Mouse (Mus musculus) forebrain, embryonic 12.5 days (tissue): ENCODE data around the gene Entr1. TPM values are rescaled to one million over a fixed set of nuclear protein-coding genes. Genes with fewer than 3 reads are reported as not detected.

ENCODE experiments used
- ATAC-seq: fragments of 200-750 bp; cut with Nextera tagmentation; 2 replicates; pipeline ENCODE4 v1.8.0; 2017; ENCODE audit warnings: moderate TSS enrichment; ENCODE audit not compliant: low FRiP score
- H3K27ac ChIP-seq: fragments of 300-500 bp; sonication (generic); 2 replicates; pipeline ENCODE4 v1.5.1; 2016; ENCODE audit warnings: mild to moderate bottlenecking
- H3K27me3 ChIP-seq: fragments of 300-500 bp; sonication (generic); 2 replicates; pipeline ENCODE4 v1.6.1; 2016; ENCODE audit warnings: mild to moderate bottlenecking
- H3K36me3 ChIP-seq: fragments of 300-500 bp; sonication (generic); replicated peaks from 2 replicates; pipeline ENCODE4 v1.6.1; 2016; ENCODE audit warnings: mild to moderate bottlenecking
- H3K4me1 ChIP-seq: fragments of 300-500 bp; sonication (generic); 2 replicates; pipeline ENCODE4 v1.6.1; 2016
- H3K4me2 ChIP-seq: fragments of 300-500 bp; sonication (generic); 2 replicates; pipeline ENCODE4 v1.6.1; 2016; ENCODE audit warnings: mild to moderate bottlenecking, moderate library complexity
- H3K4me3 ChIP-seq: fragments of 300-500 bp; sonication (generic); replicated peaks from 2 replicates; pipeline ENCODE4 v1.5.1; 2016; ENCODE audit warnings: mild to moderate bottlenecking
- H3K9ac ChIP-seq: fragments of 300-500 bp; sonication (generic); 2 replicates; pipeline ENCODE4 v1.6.1; 2016; ENCODE audit warnings: mild to moderate bottlenecking
- H3K9me3 ChIP-seq: fragments of 300-500 bp; sonication (generic); 2 replicates; pipeline ENCODE4 v1.6.1; 2016
- WGBS: fragments of 180-500 bp; shearing (Covaris S2); methylation state at CpG from one replicate; pipeline ENCODE4 v1.1.7; 2016; 5-methylcytosine and 5-hydroxymethylcytosine counted together
- polyA plus RNA-seq: library from polyadenylated mRNA; unstranded; fragments of >200 nt; fragmentation: Nextera tagmentation; extraction: Ambion mirVana; gene quantifications from 2 replicates; pipeline ENCODE4 v1.2.1, GENCODE M21; 2016

Entr1 gene
- polyA plus RNA-seq, 1 experiment from 2014 or later: 167 TPM

GRCm38 (mm10) chr2:26409362-26409761 lies 20.2 kb upstream of the Entr1 start:
- H3K9ac ChIP-seq: no peak overlapping the region; the same call in 1 of the 2 replicates
- no peaks in the 10 kb centered on the region for H3K9me3 ChIP-seq
- H3K36me3 ChIP-seq: peaks cover 54% of the 10 kb centered on the region
- H3K4me1 ChIP-seq: peaks cover 40% of the 10 kb centered on the region
- H3K4me3 ChIP-seq: peak overlapping the region; percentile 96
- ATAC-seq: peak; percentile 51
- 61% methylated on average over 3 of the region's 3 CpGs for WGBS
- peak overlapping the region; percentile 94; the same call in 1 of the 2 replicates for H3K4me2 ChIP-seq
- no peak overlapping the region for H3K27ac ChIP-seq
- H3K27me3 ChIP-seq: no peaks in the 10 kb centered on the region

GRCm38 (mm10) chr2:26408515-26409356 lies 19.6 kb upstream of the Entr1 start, which contains the start of gene Inpp5e:
TSS of gene Inpp5e (minus strand) at chr2:26409203.
- Histone ChIP-seq H3K36me3 (peaks cover 49% of the 10 kb centered on the region), H3K4me1 (peaks cover 40% of the 10 kb centered on the region), H3K4me3 (peak within 1 kb of the TSS; percentile 96), H3K27me3 (no peaks in the 10 kb centered on the region), H3K9me3 (no peaks in the 10 kb centered on the region), H3K27ac (peak within 1 kb of the TSS; percentile 66; the same call in 1 of the 2 replicates), H3K9ac (peak within 1 kb of the TSS; percentile 93), H3K4me2 (peak within 1 kb of the TSS; percentile 94)
- under 1% methylated on average over 57 of the region's 57 CpGs for WGBS
- peak; percentile 96 for ATAC-seq

- Histone ChIP-seq H3K27me3 (no peaks in the 10 kb centered on the region), H3K4me3 (no peak overlapping the region), H3K36me3 (peaks cover 58% of the 10 kb centered on the region), H3K9ac (no peak overlapping the region), H3K27ac (0 out of 2 replicates have a peak overlapping the region, but pooled peaks have one; percentile 2), H3K9me3 (no peaks in the 10 kb centered on the region), H3K4me2 (no peak overlapping the region), H3K4me1 (peaks cover 33% of the 10 kb centered on the region)
- WGBS: 82% methylated on average over 8 of the region's 8 CpGs
- ATAC-seq: no peak
These were observed 14.2 kb upstream of the Entr1 start for GRCm38 (mm10) chr2:26403306-26403705.

- Histone ChIP-seq H3K9ac (no peak overlapping the region), H3K4me3 (no peak overlapping the region), H3K36me3 (peaks cover 67% of the 10 kb centered on the region), H3K27ac (no peak overlapping the region), H3K4me1 (peaks cover 23% of the 10 kb centered on the region), H3K4me2 (no peak overlapping the region), H3K9me3 (no peaks in the 10 kb centered on the region), H3K27me3 (no peaks in the 10 kb centered on the region)
- no peak for ATAC-seq
- 90% methylated on average over 1 of the region's 1 CpGs for WGBS
These were observed 13.1 kb upstream of the Entr1 start for GRCm38 (mm10) chr2:26402265-26402664.

GRCm38 (mm10) chr2:26401023-26401422 lies 11.9 kb upstream of the Entr1 start:
- H3K4me1 ChIP-seq: peaks cover 11% of the 10 kb centered on the region
- no peak overlapping the region for H3K9ac ChIP-seq
- H3K27me3 ChIP-seq: no peaks in the 10 kb centered on the region
- 89% methylated on average over 4 of the region's 4 CpGs for WGBS
- H3K27ac ChIP-seq: no peak overlapping the region
- H3K4me2 ChIP-seq: no peak overlapping the region
- no peaks in the 10 kb centered on the region for H3K9me3 ChIP-seq
- no peak overlapping the region for H3K4me3 ChIP-seq
- peaks cover 74% of the 10 kb centered on the region for H3K36me3 ChIP-seq
- ATAC-seq: no peak

- Histone ChIP-seq H3K36me3 (peaks cover 78% of the 10 kb centered on the region), H3K27me3 (no peaks in the 10 kb centered on the region), H3K4me2 (no peak overlapping the region), H3K4me3 (no peak overlapping the region), H3K27ac (no peak overlapping the region), H3K9ac (no peak overlapping the region), H3K4me1 (peaks cover 3% of the 10 kb centered on the region), H3K9me3 (no peaks in the 10 kb centered on the region)
- ATAC-seq: no peak
- WGBS: 92% methylated on average over 5 of the region's 5 CpGs
These were observed 11.2 kb upstream of the Entr1 start for GRCm38 (mm10) chr2:26400296-26400695.

GRCm38 (mm10) chr2:26399647-26400046 lies 10.5 kb upstream of the Entr1 start:
- peaks cover 84% of the 10 kb centered on the region for H3K36me3 ChIP-seq
- H3K4me1 ChIP-seq: no peaks in the 10 kb centered on the region; the same call in 1 of the 2 replicates
- H3K27me3 ChIP-seq: no peaks in the 10 kb centered on the region
- no peak overlapping the region for H3K4me3 ChIP-seq
- H3K4me2 ChIP-seq: no peak overlapping the region
- no peak overlapping the region for H3K9ac ChIP-seq
- ATAC-seq: no peak
- no peak overlapping the region for H3K27ac ChIP-seq
- no peaks in the 10 kb centered on the region for H3K9me3 ChIP-seq
- WGBS: 94% methylated on average over 5 of the region's 5 CpGs

GRCm38 (mm10) chr2:26398978-26399377 lies 9.9 kb upstream of the Entr1 start:
- 92% methylated on average over 8 of the region's 8 CpGs for WGBS
- no peak overlapping the region for H3K4me2 ChIP-seq
- no peaks in the 10 kb centered on the region for H3K9me3 ChIP-seq
- no peaks in the 10 kb centered on the region for H3K27me3 ChIP-seq
- no peak overlapping the region for H3K27ac ChIP-seq
- H3K36me3 ChIP-seq: peaks cover 91% of the 10 kb centered on the region
- no peaks in the 10 kb centered on the region for H3K4me1 ChIP-seq
- no peak overlapping the region for H3K9ac ChIP-seq
- no peak for ATAC-seq
- no peak overlapping the region for H3K4me3 ChIP-seq

GRCm38 (mm10) chr2:26391617-26392016 lies 2.5 kb upstream of the Entr1 start:
- WGBS: 89% methylated on average over 6 of the region's 6 CpGs
- peaks cover 77% of the 10 kb centered on the region for H3K36me3 ChIP-seq

GRCm38 (mm10) chr2:26390954-26391353 lies 1.8 kb upstream of the Entr1 start:
- Histone ChIP-seq H3K4me1 (peaks cover 26% of the 10 kb centered on the region), H3K27ac (no peak overlapping the region), H3K36me3 (peaks cover 77% of the 10 kb centered on the region), H3K27me3 (no peaks in the 10 kb centered on the region), H3K4me3 (no peak overlapping the region), H3K9ac (no peak overlapping the region), H3K4me2 (no peak overlapping the region), H3K9me3 (no peaks in the 10 kb centered on the region)
- ATAC-seq: no peak
- WGBS: 87% methylated on average over 3 of the region's 3 CpGs

More at GRCm38 (mm10) chr2:26391617-26392016, 2.5 kb upstream of the Entr1 start:
- no peak overlapping the region for H3K9ac ChIP-seq
- peaks cover 26% of the 10 kb centered on the region for H3K4me1 ChIP-seq
- no peak for ATAC-seq
- H3K27me3 ChIP-seq: no peaks in the 10 kb centered on the region
- no peak overlapping the region for H3K4me3 ChIP-seq
- no peak overlapping the region for H3K27ac ChIP-seq
- H3K9me3 ChIP-seq: no peaks in the 10 kb centered on the region
- H3K4me2 ChIP-seq: no peak overlapping the region

- peak overlapping the region; percentile 98 for H3K4me3 ChIP-seq
- peak; percentile 53 for ATAC-seq
- H3K36me3 ChIP-seq: peaks cover 77% of the 10 kb centered on the region
- H3K4me2 ChIP-seq: peak overlapping the region; percentile 87
- H3K9ac ChIP-seq: peak overlapping the region; percentile 94
- H3K4me1 ChIP-seq: peaks cover 26% of the 10 kb centered on the region
- no peaks in the 10 kb centered on the region for H3K9me3 ChIP-seq
- H3K27ac ChIP-seq: peak overlapping the region; percentile 73
- 0% methylated on average over 34 of the region's 45 CpGs for whole genome bisulfite sequencing
- H3K27me3 ChIP-seq: no peaks in the 10 kb centered on the region
These were observed 398 bp downstream of the Entr1 start for GRCm38 (mm10) chr2:26388682-26389153.

- no peaks in the 10 kb centered on the region for H3K27me3 ChIP-seq
- no peaks in the 10 kb centered on the region for H3K9me3 ChIP-seq
- peak overlapping the region; percentile 87 for H3K4me2 ChIP-seq
- H3K36me3 ChIP-seq: peaks cover 77% of the 10 kb centered on the region
- no peak for ATAC-seq
- H3K4me1 ChIP-seq: peaks cover 26% of the 10 kb centered on the region
- WGBS: 89% methylated on average over 3 of the region's 3 CpGs
- H3K27ac ChIP-seq: no peak overlapping the region
- H3K4me3 ChIP-seq: peak overlapping the region; percentile 98; the same call in 1 of the 2 replicates
- H3K9ac ChIP-seq: 0 out of 2 replicates have a peak overlapping the region, but pooled peaks have one; percentile 94
These were observed 1.4 kb downstream of the Entr1 start for GRCm38 (mm10) chr2:26387713-26388112.
